Mouse (Mus musculus) liver, embryonic 14.5 days (tissue): ENCODE data around the gene Sct. TPM values are rescaled to one million over a fixed set of nuclear protein-coding genes. Genes with fewer than 3 reads are reported as not detected.
"Not testable (repeated sequence)": the region's sequence is repeated elsewhere in the genome, so short reads cannot be mapped to it uniquely, and the experiment has no call there.

Experiments used
- ATAC-seq: fragments of 200-750 bp; cut with Nextera tagmentation; 2 replicates; pipeline ENCODE4 v1.8.0; 2017; ENCODE audit warnings: moderate number of reproducible peaks, mild to moderate bottlenecking, moderate library complexity; ENCODE audit not compliant: insufficient read depth
- DNase-seq, 3 experiments: peaks; one replicate each; pipeline ENCODE4 v3.0.0-alpha.2; 2012 to 2013; ENCODE audit warnings: low read depth in 3 of 3, low spot score in 3 of 3
- H3K27ac ChIP-seq: fragments of 300-500 bp; sonication (generic); 2 replicates; pipeline ENCODE4 v1.5.1; 2014; ENCODE audit warnings: moderate library complexity, mild to moderate bottlenecking, control low read depth, inconsistent platforms
- H3K27me3 ChIP-seq: fragments of 300-500 bp; sonication (generic); 2 replicates; pipeline ENCODE4 v1.6.1; 2014; ENCODE audit warnings: mild to moderate bottlenecking, low read length, moderate library complexity; ENCODE audit not compliant: control insufficient read depth, insufficient read depth
- H3K36me3 ChIP-seq: fragments of 300-500 bp; sonication (generic); replicated peaks from 2 replicates; pipeline ENCODE4 v1.6.1; 2014; ENCODE audit warnings: low read depth; ENCODE audit not compliant: control insufficient read depth, insufficient read depth
- H3K4me1 ChIP-seq, 2 experiments: fragments of 200-500 bp in 1 of 2; fragments of 300-500 bp in 1 of 2; sonication (generic) in 1 of 2; replicated peaks; 2 replicates each; pipeline ENCODE4 v1.6.1; 2012 to 2014; ENCODE audit warnings: antibody characterized with exemption in 1 of 2, inconsistent platforms in 1 of 2, low read length in 1 of 2; ENCODE audit not compliant: control insufficient read depth in 2 of 2, insufficient read depth in 2 of 2
- H3K4me2 ChIP-seq: fragments of 300-500 bp; sonication (generic); 2 replicates; pipeline ENCODE4 v1.6.1; 2014; ENCODE audit warnings: low read depth, mild to moderate bottlenecking, control low read depth, moderate library complexity
- H3K4me3 ChIP-seq, 2 experiments: fragments of 200-500 bp in 1 of 2; fragments of 300-500 bp in 1 of 2; sonication (generic) in 1 of 2; 2 replicates each; pipeline ENCODE4 v1.5.1; 2012 to 2014; ENCODE audit warnings: low read depth in 2 of 2, low read length in 2 of 2, mild to moderate bottlenecking in 2 of 2, control low read depth in 1 of 2, inconsistent platforms in 1 of 2, moderate library complexity in 1 of 2; ENCODE audit not compliant: insufficient read depth in 1 of 2
- H3K9ac ChIP-seq: fragments of 300-500 bp; sonication (generic); replicated peaks from 2 replicates; pipeline ENCODE4 v1.6.1; 2014; ENCODE audit warnings: mild to moderate bottlenecking, control low read depth, moderate library complexity
- H3K9me3 ChIP-seq: fragments of 300-500 bp; sonication (generic); 2 replicates; pipeline ENCODE4 v1.6.1; 2016; ENCODE audit warnings: low read length, mixed read lengths; ENCODE audit not compliant: control insufficient read depth
- CTCF ChIP-seq: IDR thresholded peaks from 2 replicates; pipeline ENCODE4 v1.5.1; 2016; ENCODE audit warnings: antibody characterized with exemption, low read depth, control low read depth
- EP300 ChIP-seq: IDR thresholded peaks from 2 replicates; pipeline ENCODE4 v1.6.1; 2016; ENCODE audit warnings: antibody characterized with exemption, low read depth
- WGBS: fragments of 180-500 bp; shearing (Covaris S2); extraction: QIAGEN DNeasy Blood & Tissue Kit; methylation state at CpG from one replicate; pipeline ENCODE4 v1.1.7; 2014; ENCODE audit not compliant: insufficient replicate concordance; 5-methylcytosine and 5-hydroxymethylcytosine counted together
- polyA plus RNA-seq, 2 experiments: library from polyadenylated mRNA; depleted of rRNA in 1 of 2; stranded (reverse) in 1 of 2; unstranded in 1 of 2; fragments of >200 nt; fragmentation: Nextera tagmentation in 1 of 2; extraction: Ambion mirVana in 1 of 2; gene quantifications; 2 replicates each; pipeline versions ENCODE4 v1.2.1 to v1.2.3; 2012 to 2014

Sct gene
- polyA plus RNA-seq, 2 experiments: 0.16 to 0.22 TPM

GRCm38 (mm10) chr7:141261480-141261879 lies 17.5 kb downstream of the Sct start:
- no peaks in the 10 kb centered on the region for H3K27me3 ChIP-seq
- no peak overlapping the region for H3K4me2 ChIP-seq
- DNase-seq: no peak
- H3K9me3 ChIP-seq: no peaks in the 10 kb centered on the region
- H3K9ac ChIP-seq: no peak overlapping the region
- TF ChIP-seq EP300: no peak
- no peak for TF ChIP-seq CTCF
- no peak overlapping the region for H3K27ac ChIP-seq
- H3K4me1 ChIP-seq: peaks cover 10 to 14% of the 10 kb centered on the region in 2 experiments
- ATAC-seq: no peak
- H3K4me3 ChIP-seq: no peak overlapping the region
- 91% methylated on average over 3 of the region's 3 CpGs for WGBS
- H3K36me3 ChIP-seq: peaks cover 68% of the 10 kb centered on the region

GRCm38 (mm10) chr7:141256159-141256558 lies 22.8 kb downstream of the Sct start:
- Histone ChIP-seq H3K4me3 (no peak overlapping the region), H3K9me3 (no peaks in the 10 kb centered on the region), H3K4me1 (no peaks in the 10 kb centered on the region), H3K27ac (no peak overlapping the region), H3K27me3 (no peaks in the 10 kb centered on the region), H3K36me3 (peaks cover 88% of the 10 kb centered on the region), H3K4me2 (no peak overlapping the region), H3K9ac (no peak overlapping the region)
- DNase-seq: no peak
- WGBS: 78% methylated on average over 10 of the region's 10 CpGs
- no peak for ATAC-seq
- TF ChIP-seq CTCF (no peak), EP300 (no peak)

GRCm38 (mm10) chr7:141250486-141250885 lies 28.4 kb downstream of the Sct start:
- not testable (repeated sequence) for H3K4me2 ChIP-seq, H3K27ac ChIP-seq, DNase-seq, H3K9me3 ChIP-seq, H3K9ac ChIP-seq, H3K4me3 ChIP-seq, ATAC-seq, H3K27me3 ChIP-seq, H3K4me1 ChIP-seq
- WGBS: 86% methylated on average over 4 of the region's 4 CpGs
- H3K36me3 ChIP-seq: peaks cover 76% of the 10 kb centered on the region

GRCm38 (mm10) chr7:141231551-141231950 lies 47.4 kb downstream of the Sct start:
- Histone ChIP-seq H3K9ac (no peak overlapping the region), H3K4me1 (peaks cover 8 to 12% of the 10 kb centered on the region in 2 experiments), H3K4me2 (no peak overlapping the region), H3K27ac (no peak overlapping the region), H3K4me3 (no peak overlapping the region), H3K27me3 (no peaks in the 10 kb centered on the region), H3K9me3 (no peaks in the 10 kb centered on the region), H3K36me3 (peaks cover 53% of the 10 kb centered on the region)
- ATAC-seq: no peak
- WGBS: 83% methylated on average over 10 of the region's 10 CpGs
- no peak for TF ChIP-seq EP300
- TF ChIP-seq CTCF: no peak
- DNase-seq: no peak

- Histone ChIP-seq H3K27ac (no peak overlapping the region), H3K4me1 (peaks cover 8 to 12% of the 10 kb centered on the region in 2 experiments), H3K9ac (no peak overlapping the region), H3K36me3 (peaks cover 49% of the 10 kb centered on the region), H3K4me2 (no peak overlapping the region), H3K9me3 (no peaks in the 10 kb centered on the region), H3K27me3 (no peaks in the 10 kb centered on the region), H3K4me3 (no peak overlapping the region)
- WGBS: 88% methylated on average over 3 of the region's 3 CpGs
- ATAC-seq (no peak), DNase-seq (no peak)
- TF ChIP-seq EP300 (no peak), CTCF (no peak)
Observed at GRCm38 (mm10) chr7:141231111-141231510, 47.8 kb downstream of the Sct start.
